Mouse (Mus musculus) hindbrain, embryonic 12.5 days (tissue): ENCODE data around the gene Tmcc1. TPM values are rescaled to one million over a fixed set of nuclear protein-coding genes. Genes with fewer than 3 reads are reported as not detected.
"Not testable (repeated sequence)": the region's sequence is repeated elsewhere in the genome, so short reads cannot be mapped to it uniquely, and the experiment has no call there.

Experiments
- ATAC-seq: fragments of 200-750 bp; cut with Nextera tagmentation; 2 replicates; pipeline ENCODE4 v1.8.0; 2017; ENCODE audit warnings: moderate TSS enrichment; ENCODE audit not compliant: low FRiP score
- H3K27ac ChIP-seq: fragments of 300-500 bp; sonication (generic); 2 replicates; pipeline ENCODE4 v1.5.1; 2016; ENCODE audit warnings: mild to moderate bottlenecking
- H3K27me3 ChIP-seq: fragments of 300-500 bp; sonication (generic); 2 replicates; pipeline ENCODE4 v1.6.1; 2016; ENCODE audit warnings: mild to moderate bottlenecking
- H3K36me3 ChIP-seq: fragments of 300-500 bp; sonication (generic); 2 replicates; pipeline ENCODE4 v1.6.1; 2016; ENCODE audit warnings: mild to moderate bottlenecking
- H3K4me1 ChIP-seq: fragments of 300-500 bp; sonication (generic); 2 replicates; pipeline ENCODE4 v1.6.1; 2016
- H3K4me2 ChIP-seq: fragments of 300-500 bp; sonication (generic); replicated peaks from 2 replicates; pipeline ENCODE4 v1.6.1; 2016; ENCODE audit warnings: mild to moderate bottlenecking
- H3K4me3 ChIP-seq: fragments of 300-500 bp; sonication (generic); 2 replicates; pipeline ENCODE4 v1.5.1; 2016; ENCODE audit warnings: mild to moderate bottlenecking
- H3K9ac ChIP-seq: fragments of 300-500 bp; sonication (generic); 2 replicates; pipeline ENCODE4 v1.6.1; 2016; ENCODE audit warnings: mild to moderate bottlenecking, moderate library complexity
- H3K9me3 ChIP-seq: fragments of 300-500 bp; sonication (generic); replicated peaks from 2 replicates; pipeline ENCODE4 v1.6.1; 2016; ENCODE audit warnings: mild to moderate bottlenecking
- WGBS: fragments of 180-500 bp; shearing (Covaris S2); methylation state at CpG from one replicate; pipeline ENCODE4 v1.1.7; 2016; 5-methylcytosine and 5-hydroxymethylcytosine counted together
- polyA plus RNA-seq: library from polyadenylated mRNA; unstranded; fragments of >200 nt; fragmentation: Nextera tagmentation; extraction: Ambion mirVana; gene quantifications from 2 replicates; pipeline ENCODE4 v1.2.1, GENCODE M21; 2016

Tmcc1 gene
- polyA plus RNA-seq, 1 experiment from 2014 or later: 33.0 TPM

DNA sequence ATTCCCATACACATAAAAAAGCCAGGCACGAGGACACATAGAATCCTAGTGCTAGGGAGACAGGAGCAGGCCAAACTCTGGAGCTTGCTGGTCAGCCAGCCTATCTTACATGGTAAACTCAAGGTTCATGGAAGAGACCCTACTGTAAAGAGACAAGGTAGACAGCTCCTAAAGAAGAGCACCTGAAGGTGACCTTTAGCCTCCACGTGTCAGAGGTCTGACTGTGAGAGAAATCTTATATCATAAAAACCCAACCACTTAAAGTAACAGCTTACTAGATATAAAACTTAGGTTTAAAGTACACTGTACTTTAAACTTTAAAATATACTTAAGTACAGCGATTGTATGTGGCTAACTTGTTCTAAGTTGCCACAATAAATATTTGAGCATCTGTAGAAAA, 122.7 kb downstream of the Tmcc1 start:
- Histone ChIP-seq H3K9ac (no peak overlapping the region), H3K27me3 (no peaks in the 10 kb centered on the region), H3K27ac (no peak overlapping the region), H3K9me3 (no peaks in the 10 kb centered on the region), H3K36me3 (no peaks in the 10 kb centered on the region), H3K4me2 (no peak overlapping the region), H3K4me1 (peaks cover 10% of the 10 kb centered on the region), H3K4me3 (no peak overlapping the region)
- 90% methylated on average over 3 of the region's 3 CpGs for WGBS
- ATAC-seq: no peak

GRCm38 (mm10) chr6:116063516-116063915, 129.8 kb downstream of the Tmcc1 start:
- Histone ChIP-seq H3K9ac (no peak overlapping the region), H3K9me3 (no peaks in the 10 kb centered on the region), H3K4me2 (no peak overlapping the region), H3K36me3 (no peaks in the 10 kb centered on the region), H3K27me3 (no peaks in the 10 kb centered on the region), H3K27ac (no peak overlapping the region), H3K4me3 (no peak overlapping the region), H3K4me1 (peaks cover 3% of the 10 kb centered on the region; the same call in 1 of the 2 replicates)
- ATAC-seq: no peak
- WGBS: 75% methylated on average over 1 of the region's 1 CpGs

GRCm38 (mm10) chr6:116059542-116059941, 133.7 kb downstream of the Tmcc1 start:
- peaks cover 19% of the 10 kb centered on the region for H3K4me1 ChIP-seq
- not testable (repeated sequence) for ATAC-seq, H3K36me3 ChIP-seq

DNA sequence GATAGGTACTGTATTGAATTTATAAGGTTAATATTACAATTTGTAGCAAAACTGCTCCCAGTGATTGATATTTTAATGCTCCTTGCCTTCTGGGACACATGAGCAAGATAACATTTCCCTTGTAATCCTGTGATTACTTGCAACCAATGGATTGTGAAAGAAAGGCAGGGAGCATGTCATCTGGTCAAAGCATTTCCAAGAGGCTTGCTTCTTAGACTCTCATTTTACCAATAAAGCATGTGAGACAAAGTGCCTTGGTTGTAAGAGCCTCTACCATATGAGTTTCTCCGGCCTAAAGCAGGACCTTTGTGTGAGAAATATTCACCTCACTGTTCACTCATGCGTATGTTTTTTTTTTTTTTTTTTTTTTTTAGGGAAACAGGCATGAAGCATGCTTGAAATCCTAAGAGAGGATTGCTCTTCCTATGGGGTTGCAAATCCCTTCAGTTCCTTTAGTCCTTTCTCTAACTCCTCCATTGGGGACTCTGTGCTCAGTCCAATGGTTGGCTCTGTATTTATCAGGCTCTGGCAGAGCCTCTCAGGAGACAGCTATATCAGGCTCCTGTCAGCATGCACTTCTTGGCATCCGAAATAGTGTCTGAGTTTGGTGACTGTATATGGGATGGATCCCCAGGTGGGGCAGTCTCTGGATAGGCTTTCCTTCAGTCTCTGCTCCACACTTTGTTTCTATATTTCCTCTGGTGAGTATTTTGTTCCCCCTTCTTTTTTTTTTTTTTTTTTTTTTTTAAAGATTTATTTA, 134.6 kb downstream of the Tmcc1 start:
- 74% methylated on average over 3 of the region's 3 CpGs for WGBS

More at GRCm38 (mm10) chr6:116059542-116059941, 133.7 kb downstream of the Tmcc1 start:
- not testable (repeated sequence) for H3K4me2 ChIP-seq, H3K4me3 ChIP-seq, H3K9ac ChIP-seq, H3K27me3 ChIP-seq, H3K27ac ChIP-seq, H3K9me3 ChIP-seq

GRCm38 (mm10) chr6:116056676-116057264, 136.5 kb downstream of the Tmcc1 start:
- Histone ChIP-seq H3K27ac (peak overlapping the region; percentile 85), H3K27me3 (no peaks in the 10 kb centered on the region), H3K4me1 (peaks cover 19% of the 10 kb centered on the region), H3K9me3 (no peaks in the 10 kb centered on the region), H3K9ac (no peak overlapping the region; the same call in 1 of the 2 replicates), H3K36me3 (no peaks in the 10 kb centered on the region), H3K4me3 (peak overlapping the region; percentile 19; the same call in 1 of the 2 replicates), H3K4me2 (peak overlapping the region; percentile 45)
- WGBS: 12% methylated on average over 13 of the region's 13 CpGs
- ATAC-seq: peak; percentile 90

More for the DNA sequence above, 134.6 kb downstream of the Tmcc1 start:
- Histone ChIP-seq H3K4me2 (no peak overlapping the region), H3K27ac (no peak overlapping the region), H3K27me3 (no peaks in the 10 kb centered on the region), H3K9ac (no peak overlapping the region), H3K9me3 (no peaks in the 10 kb centered on the region), H3K4me3 (no peak overlapping the region), H3K36me3 (no peaks in the 10 kb centered on the region), H3K4me1 (peaks cover 19% of the 10 kb centered on the region)
- no peak for ATAC-seq

- no peak overlapping the region for H3K9ac ChIP-seq
- no peak overlapping the region for H3K27ac ChIP-seq
- H3K36me3 ChIP-seq: no peaks in the 10 kb centered on the region
- no peaks in the 10 kb centered on the region for H3K27me3 ChIP-seq
- no peak overlapping the region for H3K4me3 ChIP-seq
- WGBS: 91% methylated on average over 2 of the region's 2 CpGs
- peaks cover 19% of the 10 kb centered on the region for H3K4me1 ChIP-seq
- ATAC-seq: no peak
- no peaks in the 10 kb centered on the region for H3K9me3 ChIP-seq
- no peak overlapping the region for H3K4me2 ChIP-seq
These were observed 137.5 kb downstream of the Tmcc1 start for GRCm38 (mm10) chr6:116055766-116056165.

- Histone ChIP-seq H3K9ac (no peak overlapping the region), H3K27me3 (no peaks in the 10 kb centered on the region), H3K4me2 (no peak overlapping the region), H3K4me1 (peaks cover 19% of the 10 kb centered on the region), H3K9me3 (no peaks in the 10 kb centered on the region), H3K27ac (no peak overlapping the region), H3K36me3 (no peaks in the 10 kb centered on the region), H3K4me3 (no peak overlapping the region)
- 82% methylated on average over 1 of the region's 1 CpGs for WGBS
- no peak for ATAC-seq
These were observed 138.2 kb downstream of the Tmcc1 start for GRCm38 (mm10) chr6:116055001-116055471.

GRCm38 (mm10) chr6:116047896-116048295, 145.4 kb downstream of the Tmcc1 start:
- Histone ChIP-seq H3K9ac (no peak overlapping the region), H3K27ac (no peak overlapping the region)
- WGBS: 68% methylated on average over 1 of the region's 1 CpGs

GRCm38 (mm10) chr6:116047366-116047765, 145.9 kb downstream of the Tmcc1 start:
- Histone ChIP-seq H3K4me2 (no peak overlapping the region), H3K27ac (no peak overlapping the region), H3K4me3 (no peak overlapping the region), H3K9ac (no peak overlapping the region), H3K4me1 (peaks cover 11% of the 10 kb centered on the region), H3K36me3 (peaks cover 6% of the 10 kb centered on the region), H3K27me3 (no peaks in the 10 kb centered on the region), H3K9me3 (peaks cover 3% of the 10 kb centered on the region; the same call in 1 of the 2 replicates)
- 81% methylated on average over 3 of the region's 3 CpGs for WGBS
- no peak for ATAC-seq

More at GRCm38 (mm10) chr6:116047896-116048295, 145.4 kb downstream of the Tmcc1 start:
- ATAC-seq: no peak
- H3K4me3 ChIP-seq: no peak overlapping the region
- H3K36me3 ChIP-seq: peaks cover 1% of the 10 kb centered on the region
- H3K27me3 ChIP-seq: no peaks in the 10 kb centered on the region
- H3K4me1 ChIP-seq: peaks cover 11% of the 10 kb centered on the region
- no peak overlapping the region for H3K4me2 ChIP-seq
- H3K9me3 ChIP-seq: no peaks in the 10 kb centered on the region

DNA sequence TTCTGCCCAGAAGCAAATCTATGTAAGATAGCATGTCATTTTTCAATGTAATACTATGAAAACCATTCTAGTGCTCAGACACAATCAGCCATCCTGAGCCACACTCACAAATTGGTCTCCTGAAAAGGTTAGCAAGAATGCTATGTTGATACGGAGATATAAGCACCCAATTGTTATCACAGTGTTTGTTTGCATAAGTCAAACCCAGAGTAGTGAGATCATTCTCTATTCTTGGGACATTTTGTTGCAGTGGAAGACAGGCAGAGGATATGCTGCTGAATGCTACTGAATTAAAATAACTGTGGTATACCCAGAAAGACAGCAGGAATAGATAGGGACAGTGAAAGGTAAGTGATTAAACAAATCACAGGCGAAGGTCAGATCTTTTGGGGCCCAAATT, 149.2 kb downstream of the Tmcc1 start:
- Histone ChIP-seq H3K9ac (no peak overlapping the region), H3K4me2 (no peak overlapping the region), H3K4me3 (no peak overlapping the region), H3K27me3 (no peaks in the 10 kb centered on the region), H3K27ac (no peak overlapping the region), H3K36me3 (peaks cover 6% of the 10 kb centered on the region), H3K9me3 (peaks cover 3% of the 10 kb centered on the region; the same call in 1 of the 2 replicates), H3K4me1 (peaks cover 11% of the 10 kb centered on the region)
- 56% methylated on average over 2 of the region's 2 CpGs for WGBS
- ATAC-seq: no peak

DNA sequence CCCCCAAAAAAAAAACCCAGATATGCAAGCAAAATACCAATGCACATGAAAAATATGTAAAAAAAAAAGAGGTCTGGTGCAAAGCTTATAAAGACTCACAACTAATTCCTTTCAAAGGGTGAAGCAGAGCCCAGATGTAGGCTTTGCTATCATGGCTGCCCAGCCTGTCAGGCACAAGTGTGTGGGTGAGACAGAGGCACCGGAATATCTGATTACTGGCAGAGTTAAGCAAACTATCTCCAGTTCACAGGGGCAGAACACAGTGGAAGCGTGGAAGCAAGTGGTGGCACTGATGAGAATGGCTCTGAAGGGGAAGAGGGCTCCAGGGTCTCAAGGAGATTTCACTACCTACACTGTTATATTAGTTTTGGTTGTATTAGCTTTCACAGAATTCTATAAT, 155.1 kb downstream of the Tmcc1 start:
- H3K4me2 ChIP-seq: no peak overlapping the region
- no peak overlapping the region for H3K9ac ChIP-seq
- no peaks in the 10 kb centered on the region for H3K4me1 ChIP-seq
- peaks cover 11% of the 10 kb centered on the region for H3K36me3 ChIP-seq
- H3K27ac ChIP-seq: no peak overlapping the region
- ATAC-seq: no peak
- no peaks in the 10 kb centered on the region for H3K27me3 ChIP-seq
- WGBS: 96% methylated on average over 2 of the region's 2 CpGs
- H3K4me3 ChIP-seq: no peak overlapping the region
- peaks cover 3% of the 10 kb centered on the region; the same call in 1 of the 2 replicates for H3K9me3 ChIP-seq

DNA sequence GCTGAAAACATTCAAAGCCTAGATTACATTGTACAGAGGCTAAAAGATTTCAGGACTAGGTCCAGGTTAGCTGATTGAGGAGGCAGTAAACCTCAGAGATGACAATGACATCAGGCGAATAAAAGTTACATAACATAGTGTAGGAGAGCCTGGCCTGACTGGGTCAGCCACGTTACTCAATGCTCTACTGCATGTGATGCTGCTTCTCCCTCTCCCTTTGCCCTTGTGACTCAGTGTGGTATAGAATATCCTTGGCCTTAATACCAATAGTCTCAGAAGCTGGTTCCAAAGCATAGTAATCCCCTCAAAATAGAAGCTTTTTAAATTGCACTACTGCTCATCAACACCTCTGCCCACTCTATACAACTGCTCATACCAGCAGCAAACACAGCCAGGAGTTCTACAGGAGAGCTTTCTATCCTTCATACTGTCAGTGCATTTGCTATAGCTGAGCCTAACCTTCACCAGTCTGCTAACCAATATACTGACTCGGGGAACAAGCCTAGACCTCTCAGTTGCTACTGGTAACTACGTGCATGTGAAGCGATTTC, 155.9 kb downstream of the Tmcc1 start:
- WGBS: 88% methylated on average over 5 of the region's 5 CpGs
- Histone ChIP-seq H3K4me3 (no peak overlapping the region), H3K9me3 (no peaks in the 10 kb centered on the region), H3K27me3 (no peaks in the 10 kb centered on the region), H3K4me2 (no peak overlapping the region), H3K9ac (no peak overlapping the region), H3K27ac (no peak overlapping the region), H3K4me1 (no peaks in the 10 kb centered on the region), H3K36me3 (0 out of 2 replicates have a peak, but pooled peaks cover 5% of the 10 kb centered on the region)
- no peak for ATAC-seq
